Mouse (Mus musculus) liver, embryonic 13.5 days (tissue): ENCODE data around the gene Gm9964. TPM values are rescaled to one million over a fixed set of nuclear protein-coding genes. Genes with fewer than 3 reads are reported as not detected.

Experiments
- ATAC-seq: fragments of 200-750 bp; cut with Nextera tagmentation; 2 replicates; pipeline ENCODE4 v1.8.0; 2017; ENCODE audit warnings: low read depth, mild to moderate bottlenecking, moderate number of reproducible peaks, moderate library complexity
- DNase-seq: peaks from one replicate; pipeline ENCODE4 v3.0.0; 2022
- H3K27ac ChIP-seq: fragments of 300-500 bp; sonication (generic); 2 replicates; pipeline ENCODE4 v1.5.1; 2015; ENCODE audit warnings: moderate library complexity, mild to moderate bottlenecking, inconsistent platforms
- H3K27me3 ChIP-seq: fragments of 300-500 bp; sonication (generic); 2 replicates; pipeline ENCODE4 v1.6.1; 2015; ENCODE audit warnings: mild to moderate bottlenecking, inconsistent platforms
- H3K36me3 ChIP-seq: fragments of 300-500 bp; sonication (generic); 2 replicates; pipeline ENCODE4 v1.6.1; 2015; ENCODE audit warnings: mild to moderate bottlenecking, inconsistent platforms
- H3K4me1 ChIP-seq: fragments of 300-500 bp; sonication (generic); replicated peaks from 2 replicates; pipeline ENCODE4 v1.6.1; 2015; ENCODE audit warnings: inconsistent platforms
- H3K4me2 ChIP-seq: fragments of 300-500 bp; sonication (generic); 2 replicates; pipeline ENCODE4 v1.6.1; 2015; ENCODE audit warnings: inconsistent platforms, mild to moderate bottlenecking, moderate library complexity
- H3K4me3 ChIP-seq: fragments of 300-500 bp; sonication (generic); replicated peaks from 2 replicates; pipeline ENCODE4 v1.5.1; 2015; ENCODE audit warnings: mild to moderate bottlenecking, inconsistent platforms
- H3K9ac ChIP-seq: fragments of 300-500 bp; sonication (generic); 2 replicates; pipeline ENCODE4 v1.6.1; 2015; ENCODE audit warnings: mild to moderate bottlenecking, inconsistent platforms
- H3K9me3 ChIP-seq: fragments of 300-500 bp; sonication (generic); replicated peaks from 2 replicates; pipeline ENCODE4 v1.6.1; 2016; ENCODE audit warnings: inconsistent platforms
- WGBS: fragments of 180-500 bp; shearing (Covaris S2); methylation state at CpG from one replicate; pipeline ENCODE4 v1.1.7; 2015; ENCODE audit not compliant: insufficient replicate concordance; 5-methylcytosine and 5-hydroxymethylcytosine counted together
- polyA plus RNA-seq: library from polyadenylated mRNA; unstranded; fragments of >200 nt; fragmentation: Nextera tagmentation; extraction: Ambion mirVana; gene quantifications from 2 replicates; pipeline ENCODE4 v1.2.1, GENCODE M21; 2015

The Gm9964 gene
- polyA plus RNA-seq, 1 experiment from 2014 or later = not detected

DNA sequence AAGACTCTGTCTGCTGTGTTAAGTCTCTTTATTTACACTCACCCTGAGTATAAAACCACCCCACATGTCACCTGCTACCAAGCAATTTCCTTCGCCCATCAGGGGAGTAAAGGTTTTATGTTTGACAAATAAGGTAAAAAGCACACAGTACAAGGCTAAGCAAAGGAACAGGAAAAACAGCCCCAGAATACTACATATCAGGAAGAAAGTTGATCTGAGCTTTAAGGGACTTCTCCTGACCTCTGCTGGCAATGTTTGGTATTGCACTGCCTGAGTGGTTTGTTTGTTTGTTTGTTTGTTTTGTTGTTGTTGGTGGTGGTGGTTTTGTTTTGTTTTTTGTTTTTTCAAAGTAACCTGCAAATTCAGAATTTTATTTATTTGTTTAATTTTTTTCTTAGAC is 539 bp downstream of the Gm9964 start:
- WGBS = 15% methylated on average over 1 of the region's 1 CpGs
- Histone ChIP-seq H3K27ac (no peak overlapping the region), H3K4me2 (no peak overlapping the region), H3K9ac (no peak overlapping the region), H3K9me3 (no peaks in the 10 kb centered on the region), H3K4me1 (no peaks in the 10 kb centered on the region), H3K27me3 (no peaks in the 10 kb centered on the region), H3K36me3 (no peaks in the 10 kb centered on the region), H3K4me3 (no peak overlapping the region)
- no peak for ATAC-seq
- no peak for DNase-seq

DNA sequence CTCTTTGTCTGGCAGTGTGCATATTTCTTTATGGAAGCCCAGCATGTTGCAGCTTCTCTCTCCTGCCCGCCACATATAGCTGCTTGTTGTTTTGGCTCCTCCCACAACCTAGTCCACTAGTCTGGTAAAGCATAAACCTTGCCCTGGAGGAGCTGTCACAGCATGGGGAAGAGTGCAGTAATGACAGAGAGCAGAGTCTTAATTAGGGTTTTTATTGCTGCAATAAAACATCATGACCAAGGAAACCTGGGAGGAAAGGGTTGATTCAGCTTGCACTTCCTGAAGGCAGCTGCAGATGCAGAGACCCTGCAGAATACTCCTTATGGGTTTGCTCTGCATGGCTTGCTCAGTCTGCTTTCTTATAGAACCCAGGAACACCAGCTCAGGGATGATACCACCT is 2.7 kb downstream of the Gm9964 start:
- Histone ChIP-seq H3K4me3 (no peak overlapping the region), H3K4me1 (no peaks in the 10 kb centered on the region), H3K27me3 (no peaks in the 10 kb centered on the region), H3K9ac (no peak overlapping the region), H3K9me3 (no peaks in the 10 kb centered on the region), H3K36me3 (no peaks in the 10 kb centered on the region), H3K4me2 (no peak overlapping the region), H3K27ac (no peak overlapping the region)
- DNase-seq (no peak), ATAC-seq (no peak)
- 38% methylated on average over 1 of the region's 1 CpGs for WGBS

DNA sequence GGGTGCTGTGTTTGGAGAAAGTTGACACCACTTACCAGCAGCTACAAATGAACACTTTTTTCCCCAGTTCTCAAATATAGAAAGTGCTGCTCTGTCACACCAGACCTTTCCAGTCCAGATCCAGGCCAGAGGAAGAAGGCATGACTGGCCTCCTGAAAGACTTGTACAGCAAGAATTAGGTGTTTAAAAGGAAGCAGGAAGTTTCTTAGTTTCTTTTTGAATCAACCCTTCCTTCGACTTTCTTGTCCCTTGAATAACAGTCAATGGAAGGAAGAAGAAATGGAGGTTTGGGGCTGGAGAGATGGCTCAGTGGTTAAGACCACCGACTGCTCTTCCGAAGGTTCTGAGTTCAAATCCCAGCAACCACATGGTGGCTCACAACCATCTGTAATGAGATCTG is 3.7 kb downstream of the Gm9964 start:
- Histone ChIP-seq H3K9ac (no peak overlapping the region), H3K4me3 (no peak overlapping the region), H3K27me3 (no peaks in the 10 kb centered on the region), H3K4me1 (peaks cover 2% of the 10 kb centered on the region; the same call in 1 of the 2 replicates), H3K27ac (no peak overlapping the region), H3K36me3 (no peaks in the 10 kb centered on the region), H3K4me2 (no peak overlapping the region), H3K9me3 (no peaks in the 10 kb centered on the region)
- ATAC-seq (no peak), DNase-seq (no peak)
- 69% methylated on average over 3 of the region's 3 CpGs for whole genome bisulfite sequencing

DNA sequence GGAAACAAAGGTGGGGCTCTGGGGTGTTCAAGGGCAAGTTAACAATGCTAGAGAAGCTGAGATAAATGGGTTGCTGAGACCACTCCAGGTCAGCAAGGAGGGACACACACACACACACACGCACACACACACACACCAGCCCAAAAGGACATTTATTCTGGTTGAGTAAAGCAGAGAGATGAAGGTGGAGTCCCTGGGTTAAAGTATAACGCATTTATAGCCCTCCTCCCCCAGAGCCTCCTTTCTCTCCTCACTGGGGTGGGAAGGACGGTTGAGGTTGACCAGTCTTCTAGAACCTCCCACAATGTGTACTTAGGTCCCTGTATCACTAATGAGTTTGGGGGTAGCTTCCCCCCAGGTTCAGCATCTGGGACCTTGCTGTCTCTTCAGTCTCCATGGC is 4.6 kb downstream of the Gm9964 start:
- Histone ChIP-seq H3K9ac (no peak overlapping the region), H3K36me3 (no peaks in the 10 kb centered on the region), H3K9me3 (no peaks in the 10 kb centered on the region), H3K4me2 (no peak overlapping the region), H3K27ac (no peak overlapping the region), H3K4me1 (peaks cover 11% of the 10 kb centered on the region), H3K4me3 (no peak overlapping the region), H3K27me3 (no peaks in the 10 kb centered on the region)
- ATAC-seq (no peak), DNase-seq (no peak)
- 57% methylated on average over 3 of the region's 3 CpGs for WGBS

DNA sequence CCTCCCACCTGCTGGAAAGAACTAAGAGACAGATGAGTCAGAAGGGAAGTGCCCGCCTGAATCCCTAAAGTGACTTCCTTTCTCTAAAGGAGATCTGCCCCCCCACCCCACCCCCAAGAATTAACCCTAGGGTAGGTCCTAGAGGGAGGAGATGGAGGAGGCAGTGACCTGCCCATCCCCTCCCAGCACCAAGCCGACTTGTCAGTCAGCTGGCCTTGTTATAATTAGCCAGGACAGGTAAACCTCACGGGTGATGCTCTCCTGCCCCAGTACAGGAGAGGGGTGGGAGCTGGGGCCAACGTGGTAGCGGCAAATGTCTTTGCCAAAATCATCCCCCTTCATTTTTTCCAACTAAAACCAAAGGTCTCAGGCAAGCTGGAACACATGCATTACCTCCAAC is 5.1 kb downstream of the Gm9964 start:
- Histone ChIP-seq H3K27me3 (no peaks in the 10 kb centered on the region), H3K27ac (no peak overlapping the region), H3K4me1 (peaks cover 16% of the 10 kb centered on the region), H3K9me3 (no peaks in the 10 kb centered on the region), H3K4me3 (no peak overlapping the region), H3K36me3 (no peaks in the 10 kb centered on the region), H3K9ac (no peak overlapping the region), H3K4me2 (no peak overlapping the region)
- 43% methylated on average over 5 of the region's 5 CpGs for WGBS
- DNase-seq (no peak), ATAC-seq (no peak)

DNA sequence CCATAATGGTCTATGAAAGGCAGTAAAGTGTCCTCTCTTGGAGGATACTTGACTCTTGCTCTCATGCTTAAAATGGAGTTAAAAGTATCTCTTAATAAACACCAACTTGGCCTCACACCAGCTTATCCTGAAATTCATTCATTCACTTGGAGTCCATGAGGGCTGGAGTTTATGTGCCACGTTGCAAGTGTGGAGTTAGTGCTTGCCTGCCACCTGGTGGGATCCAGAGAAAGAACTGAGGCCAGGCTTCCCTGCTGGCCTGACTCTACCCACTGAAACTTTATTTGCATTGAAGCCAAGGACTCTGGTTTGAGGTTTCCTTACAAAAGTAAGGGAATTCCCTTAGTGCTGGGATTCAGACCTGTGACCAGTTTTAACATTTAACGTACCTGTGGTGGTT is 6.2 kb downstream of the Gm9964 start:
- no peaks in the 10 kb centered on the region for H3K27me3 ChIP-seq
- no peak overlapping the region for H3K4me2 ChIP-seq
- DNase-seq = no peak
- WGBS = 39% methylated on average over 2 of the region's 2 CpGs
- H3K4me3 ChIP-seq = no peak overlapping the region
- no peaks in the 10 kb centered on the region for H3K36me3 ChIP-seq
- no peak overlapping the region for H3K9ac ChIP-seq
- peaks cover 27% of the 10 kb centered on the region for H3K4me1 ChIP-seq
- H3K27ac ChIP-seq = no peak overlapping the region
- no peaks in the 10 kb centered on the region for H3K9me3 ChIP-seq
- no peak for ATAC-seq

DNA sequence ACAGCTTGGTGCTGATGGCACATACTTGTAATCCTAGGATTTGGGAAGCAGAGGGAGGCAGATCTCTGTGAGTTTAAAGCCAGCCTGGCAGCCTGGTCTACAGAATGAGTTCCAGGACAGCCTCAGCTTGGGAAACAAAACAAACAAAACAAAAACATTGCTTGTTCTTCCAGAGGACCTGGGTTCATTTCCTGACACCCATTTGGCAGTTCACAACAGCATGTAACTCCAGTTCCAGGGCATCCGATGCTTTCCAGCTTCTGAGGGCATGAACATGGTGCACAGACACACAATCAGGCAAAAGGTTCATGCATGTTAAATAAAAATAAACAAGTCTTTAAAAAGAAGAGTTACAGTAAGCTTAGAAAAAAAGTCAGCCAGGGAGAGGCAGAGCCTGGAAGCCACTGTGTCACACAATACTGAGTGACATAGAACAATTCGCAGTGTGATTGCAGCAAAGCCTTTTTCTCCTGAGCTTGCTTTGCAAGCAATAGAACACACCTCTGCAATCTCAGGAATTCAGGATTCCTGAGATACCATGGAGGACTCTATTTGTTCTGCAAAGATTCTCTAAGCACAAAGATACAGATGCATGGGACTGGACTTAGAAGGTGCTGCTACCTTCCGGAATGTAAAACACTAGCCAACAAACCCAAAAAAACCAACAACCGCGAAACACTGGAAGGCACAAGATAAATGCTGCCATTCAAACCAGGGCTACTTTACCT is 7.6 kb downstream of the Gm9964 start:
- Histone ChIP-seq H3K9me3 (no peaks in the 10 kb centered on the region), H3K9ac (no peak overlapping the region), H3K4me3 (no peak overlapping the region), H3K27me3 (no peaks in the 10 kb centered on the region), H3K36me3 (no peaks in the 10 kb centered on the region), H3K27ac (no peak overlapping the region), H3K4me1 (peaks cover 27% of the 10 kb centered on the region), H3K4me2 (no peak overlapping the region)
- DNase-seq (no peak), ATAC-seq (no peak)
- WGBS = 82% methylated on average over 5 of the region's 5 CpGs

DNA sequence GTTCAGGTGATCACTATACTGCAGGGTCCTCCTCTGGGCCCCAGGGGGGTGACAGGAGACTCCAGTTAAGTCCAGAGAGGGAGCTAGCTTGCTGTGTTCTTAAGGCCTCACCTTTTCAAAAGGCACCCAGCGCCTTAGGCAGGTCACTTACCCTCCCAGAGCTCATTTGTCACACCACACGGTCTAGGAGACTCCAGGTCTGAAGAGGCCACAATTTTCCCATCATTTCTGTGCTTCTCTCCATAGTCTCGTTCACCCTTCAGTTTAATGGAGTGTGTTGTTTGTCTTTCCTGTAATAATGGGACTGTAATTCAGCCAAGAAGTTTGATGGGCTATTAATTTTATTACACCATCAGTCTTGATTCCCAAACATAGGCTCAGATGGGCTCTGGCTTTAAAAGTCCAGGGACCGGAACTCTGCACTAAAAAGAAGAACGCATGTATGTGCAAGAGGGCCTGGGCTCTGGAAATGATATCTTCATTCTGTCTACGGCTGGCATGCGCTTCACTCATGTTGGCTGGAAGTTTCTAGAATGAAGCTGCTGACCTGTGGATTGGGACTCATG is 8.3 kb downstream of the Gm9964 start:
- 69% methylated on average over 7 of the region's 7 CpGs for WGBS
- Histone ChIP-seq H3K4me2 (no peak overlapping the region), H3K36me3 (no peaks in the 10 kb centered on the region), H3K4me3 (no peak overlapping the region), H3K27ac (no peak overlapping the region), H3K9ac (no peak overlapping the region), H3K27me3 (no peaks in the 10 kb centered on the region), H3K9me3 (no peaks in the 10 kb centered on the region), H3K4me1 (peaks cover 27% of the 10 kb centered on the region)
- ATAC-seq = no peak
- no peak for DNase-seq

DNA sequence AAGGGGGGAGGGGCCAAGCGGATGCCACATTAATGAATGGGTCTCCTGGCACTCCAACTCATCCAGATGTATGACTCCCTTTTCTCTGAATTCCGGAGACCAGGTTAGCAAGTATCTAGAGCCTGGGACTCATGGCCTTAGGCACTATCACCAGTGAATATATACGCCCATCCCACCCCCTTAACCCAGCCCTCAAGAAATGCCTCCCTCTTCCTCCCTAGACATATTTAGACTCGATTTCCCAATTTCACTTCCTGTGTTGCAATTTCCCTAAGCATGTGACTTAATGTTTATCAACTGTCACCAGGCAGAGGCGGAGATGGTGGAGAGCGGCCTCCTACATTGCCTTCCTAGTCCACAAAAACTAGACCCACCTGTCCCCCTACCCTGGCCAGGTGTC is 9.3 kb downstream of the Gm9964 start:
- H3K9ac ChIP-seq = no peak overlapping the region
- 18% methylated on average over 6 of the region's 6 CpGs for WGBS
- H3K27me3 ChIP-seq = no peaks in the 10 kb centered on the region
- no peaks in the 10 kb centered on the region for H3K9me3 ChIP-seq
- peak; percentile 49; the same call in 1 of the 2 replicates for ATAC-seq
- peaks cover 27% of the 10 kb centered on the region for H3K4me1 ChIP-seq
- H3K36me3 ChIP-seq = no peaks in the 10 kb centered on the region
- peak overlapping the region; percentile 40; the same call in 1 of the 2 replicates for H3K27ac ChIP-seq
- no peak for DNase-seq
- H3K4me3 ChIP-seq = no peak overlapping the region
- H3K4me2 ChIP-seq = no peak overlapping the region; the same call in 1 of the 2 replicates

DNA sequence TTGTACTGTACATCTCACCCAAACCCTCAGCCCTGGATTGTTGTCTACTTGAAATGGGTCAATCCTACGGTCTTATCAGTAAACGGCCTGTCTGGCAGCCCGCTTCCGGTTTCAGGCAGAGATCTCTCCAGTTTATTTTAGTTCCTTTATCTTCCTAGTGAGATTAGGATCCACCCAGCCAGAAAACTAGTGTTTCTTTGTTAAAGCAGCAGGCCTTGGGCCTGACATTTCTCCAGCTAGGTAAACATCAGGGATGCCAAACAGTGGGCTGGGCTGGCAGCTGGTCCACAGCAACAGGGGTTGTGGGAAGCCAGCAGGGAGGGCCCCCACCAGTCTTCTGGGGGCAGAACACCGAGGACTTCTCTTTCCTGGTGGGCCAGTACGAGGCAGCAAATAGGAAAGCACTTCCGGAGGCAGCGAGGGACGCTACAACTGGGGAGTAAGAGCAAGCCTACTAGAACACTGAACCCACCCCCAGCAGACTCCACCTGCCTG is 10.4 kb downstream of the Gm9964 start:
- H3K27ac ChIP-seq = peak overlapping the region; percentile 58
- H3K4me2 ChIP-seq = peak overlapping the region; percentile 42
- 7% methylated on average over 9 of the region's 9 CpGs for WGBS
- no peak overlapping the region for H3K9ac ChIP-seq
- ATAC-seq = no peak
- no peak for DNase-seq
- H3K4me3 ChIP-seq = no peak overlapping the region
- no peaks in the 10 kb centered on the region for H3K36me3 ChIP-seq
- no peaks in the 10 kb centered on the region for H3K27me3 ChIP-seq
- H3K4me1 ChIP-seq = peaks cover 27% of the 10 kb centered on the region
- H3K9me3 ChIP-seq = no peaks in the 10 kb centered on the region

DNA sequence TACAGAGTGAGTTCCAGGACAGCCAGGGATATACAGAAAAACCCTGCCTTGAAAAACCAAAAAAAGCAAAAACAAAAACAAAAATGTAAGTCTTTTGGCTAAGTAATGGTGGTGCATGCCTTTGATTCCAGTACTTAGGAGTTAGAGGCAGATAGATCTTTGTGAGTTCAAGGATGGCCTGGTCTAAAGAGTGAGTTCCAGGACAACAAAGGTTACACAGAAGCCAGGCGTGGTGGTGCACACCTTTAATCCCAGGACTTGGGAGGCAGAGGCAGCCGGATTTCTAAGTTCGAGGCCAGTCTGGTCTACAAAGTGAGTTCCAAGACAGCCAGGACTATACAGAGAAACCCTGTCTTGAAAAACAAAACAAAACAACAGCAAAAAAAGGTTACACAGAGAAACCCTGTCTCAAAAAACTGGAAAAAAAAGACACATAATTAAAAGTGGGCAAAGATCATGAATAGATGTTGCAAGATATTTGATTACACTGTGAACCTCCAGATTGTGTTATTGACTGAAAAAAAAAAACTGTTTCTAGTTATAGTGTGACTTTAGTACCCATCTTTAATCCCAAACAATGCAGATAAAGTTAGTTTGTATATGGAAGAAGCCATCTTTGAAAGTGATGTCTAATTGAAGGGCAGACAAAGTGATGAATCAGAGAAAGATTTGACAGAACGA is 13.2 kb downstream of the Gm9964 start:
- DNase-seq = no peak
- no peaks in the 10 kb centered on the region for H3K9me3 ChIP-seq
- no peaks in the 10 kb centered on the region for H3K27me3 ChIP-seq
- H3K36me3 ChIP-seq = no peaks in the 10 kb centered on the region
- H3K27ac ChIP-seq = no peak overlapping the region
- H3K9ac ChIP-seq = no peak overlapping the region
- WGBS = 69% methylated on average over 4 of the region's 4 CpGs
- H3K4me3 ChIP-seq = no peak overlapping the region
- H3K4me2 ChIP-seq = no peak overlapping the region
- ATAC-seq = no peak
- H3K4me1 ChIP-seq = peaks cover 31% of the 10 kb centered on the region
